Mouse (Mus musculus) hindbrain, embryonic 14.5 days (tissue): ENCODE results near the gene Exoc6b. TPM values are rescaled to one million over a fixed set of nuclear protein-coding genes. Genes with fewer than 3 reads are reported as not detected.

Experiments
- ATAC-seq: fragments of 200-750 bp; cut with Nextera tagmentation; 2 replicates; pipeline ENCODE4 v1.8.0; 2017; ENCODE audit warnings: moderate number of reproducible peaks, mild to moderate bottlenecking, moderate TSS enrichment, moderate library complexity; ENCODE audit not compliant: low FRiP score
- DNase-seq: peaks from one replicate; pipeline ENCODE4 v3.0.0-alpha.2; 2015; ENCODE audit warnings: low spot score
- H3K27ac ChIP-seq: fragments of 300-500 bp; sonication (generic); 2 replicates; pipeline ENCODE4 v1.5.1; 2014; ENCODE audit warnings: mild to moderate bottlenecking, moderate library complexity
- H3K27me3 ChIP-seq: fragments of 300-500 bp; sonication (generic); 2 replicates; pipeline ENCODE4 v1.6.1; 2014; ENCODE audit warnings: mild to moderate bottlenecking, low read length, mixed read lengths; ENCODE audit not compliant: control insufficient read depth, insufficient read depth
- H3K36me3 ChIP-seq: fragments of 300-500 bp; sonication (generic); replicated peaks from 2 replicates; pipeline ENCODE4 v1.6.1; 2014; ENCODE audit not compliant: control insufficient read depth, insufficient read depth
- H3K4me1 ChIP-seq: fragments of 300-500 bp; sonication (generic); replicated peaks from 2 replicates; pipeline ENCODE4 v1.6.1; 2014; ENCODE audit warnings: antibody characterized with exemption, low read length, mixed read lengths; ENCODE audit not compliant: control insufficient read depth, insufficient read depth
- H3K4me2 ChIP-seq: fragments of 300-500 bp; sonication (generic); replicated peaks from 2 replicates; pipeline ENCODE4 v1.6.1; 2014; ENCODE audit warnings: mild to moderate bottlenecking, moderate library complexity
- H3K4me3 ChIP-seq: fragments of 300-500 bp; sonication (generic); replicated peaks from 2 replicates; pipeline ENCODE4 v1.5.1; 2014; ENCODE audit warnings: mild to moderate bottlenecking, low read length
- H3K9ac ChIP-seq: fragments of 300-500 bp; sonication (generic); 2 replicates; pipeline ENCODE4 v1.6.1; 2014
- H3K9me3 ChIP-seq: fragments of 300-500 bp; sonication (generic); 2 replicates; pipeline ENCODE4 v1.6.1; 2016; ENCODE audit warnings: low read length; ENCODE audit not compliant: control insufficient read depth
- WGBS: fragments of 180-500 bp; shearing (Covaris S2); extraction: QIAGEN DNeasy Blood & Tissue Kit; methylation state at CpG from one replicate; pipeline ENCODE4 v1.1.7; 2014; 5-methylcytosine and 5-hydroxymethylcytosine counted together
- polyA plus RNA-seq: library from polyadenylated mRNA; unstranded; fragments of >200 nt; fragmentation: Nextera tagmentation; extraction: Ambion mirVana; gene quantifications from 2 replicates; pipeline ENCODE4 v1.2.1, GENCODE M21; 2014

The Exoc6b gene
- polyA plus RNA-seq, 1 experiment from 2014 or later: 61.7 TPM

DNA sequence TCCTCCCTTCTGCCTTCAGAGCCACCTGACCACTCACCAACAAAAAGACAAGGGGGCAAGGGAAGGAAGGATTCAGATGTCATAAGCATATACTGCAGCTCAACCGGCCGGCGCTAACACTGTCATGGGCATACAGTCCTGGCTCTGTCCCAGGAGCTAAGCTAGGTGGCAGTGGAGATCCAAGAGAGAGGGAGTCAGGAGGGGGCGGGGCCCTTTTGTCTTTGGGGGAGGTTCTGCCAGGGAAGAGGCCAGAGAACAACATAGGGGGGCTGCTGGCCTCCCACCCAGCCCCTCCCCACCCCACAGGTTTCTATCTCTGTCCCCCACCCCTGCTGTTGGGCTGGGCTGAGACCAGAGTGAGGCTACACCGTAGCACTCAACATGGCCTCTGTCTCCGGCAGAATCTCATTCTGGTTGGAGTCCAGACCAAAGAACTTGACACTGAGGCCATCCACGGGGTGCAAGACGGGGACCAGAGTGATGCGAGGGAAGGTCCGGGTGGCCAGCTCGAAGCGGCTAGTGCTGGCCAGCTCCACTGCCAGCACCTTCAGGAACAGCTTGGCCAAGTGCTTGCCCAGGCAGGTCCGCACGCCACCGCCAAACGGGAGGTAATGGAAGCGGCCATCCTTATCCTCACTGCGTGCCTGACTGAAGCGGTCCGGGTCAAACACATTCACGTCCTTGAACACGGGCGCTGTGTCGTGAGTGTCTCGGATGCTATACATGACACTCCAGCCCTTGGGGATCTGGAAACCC, 495.2 kb downstream of the Exoc6b start:
- DNase-seq: peak; percentile 52
- no peaks in the 10 kb centered on the region for H3K36me3 ChIP-seq
- 0 out of 2 replicates have a peak, but pooled peaks cover 12% of the 10 kb centered on the region for H3K27me3 ChIP-seq
- H3K4me2 ChIP-seq: peak overlapping the region; percentile 42
- no peaks in the 10 kb centered on the region for H3K9me3 ChIP-seq
- H3K4me1 ChIP-seq: peaks cover 6% of the 10 kb centered on the region; the same call in 1 of the 2 replicates
- peak; percentile 51; the same call in 1 of the 2 replicates for ATAC-seq
- WGBS: 33% methylated on average over 24 of the region's 25 CpGs
- no peak overlapping the region for H3K9ac ChIP-seq
- 0 out of 2 replicates have a peak overlapping the region, but pooled peaks have one; percentile 5 for H3K4me3 ChIP-seq
- H3K27ac ChIP-seq: no peak overlapping the region

DNA sequence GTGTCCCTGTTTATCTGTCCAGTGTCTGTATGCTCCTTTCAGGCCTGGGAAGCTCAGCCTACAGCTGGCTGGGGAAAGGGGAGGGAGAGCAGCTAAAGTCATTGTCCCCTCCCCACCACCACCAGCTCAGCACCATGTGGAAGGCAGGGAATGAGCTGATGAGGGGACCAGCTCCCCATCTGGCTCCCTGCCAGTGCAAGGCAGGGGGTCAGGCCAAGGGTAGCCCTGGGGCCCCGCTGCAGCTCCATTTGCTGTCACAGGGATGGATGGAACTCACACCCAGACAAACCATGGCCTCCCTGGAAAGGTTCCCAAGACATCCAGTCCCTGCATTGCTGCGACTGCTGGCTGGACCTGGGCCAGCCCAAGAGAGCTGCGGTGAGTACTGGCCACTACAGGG, 499.3 kb downstream of the Exoc6b start:
- Histone ChIP-seq H3K9me3 (no peaks in the 10 kb centered on the region), H3K4me3 (no peak overlapping the region), H3K27ac (no peak overlapping the region), H3K27me3 (no peaks in the 10 kb centered on the region), H3K36me3 (no peaks in the 10 kb centered on the region), H3K4me1 (peaks cover 6% of the 10 kb centered on the region; the same call in 1 of the 2 replicates), H3K4me2 (no peak overlapping the region), H3K9ac (no peak overlapping the region)
- 17% methylated on average over 3 of the region's 3 CpGs for WGBS
- DNase-seq: no peak
- peak; percentile 29; the same call in 1 of the 2 replicates for ATAC-seq

DNA sequence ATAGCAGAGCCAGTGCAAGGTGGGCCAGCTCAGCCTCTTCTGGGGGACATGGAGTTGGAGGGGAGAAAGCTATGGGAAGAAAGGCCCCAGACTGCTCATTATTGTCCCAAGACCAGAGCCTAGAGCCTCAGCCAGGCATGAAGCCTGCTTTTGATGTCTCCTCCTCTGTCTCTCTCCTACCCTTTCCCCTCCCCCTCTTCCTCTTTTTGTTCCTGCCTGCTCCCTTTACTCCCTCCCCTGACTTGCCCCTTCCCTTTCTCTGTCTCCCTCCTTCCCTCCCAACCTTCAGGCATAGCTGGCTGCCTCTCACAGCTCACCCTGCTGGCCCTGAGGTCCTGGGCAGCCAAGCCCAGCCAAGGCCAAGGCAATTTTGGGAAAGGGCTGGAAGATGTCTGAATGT, 499.7 kb downstream of the Exoc6b start:
- ATAC-seq (no peak), DNase-seq (no peak)
- no peak overlapping the region for H3K4me3 ChIP-seq
- no peaks in the 10 kb centered on the region for H3K36me3 ChIP-seq
- no peak overlapping the region for H3K9ac ChIP-seq
- H3K4me1 ChIP-seq: peaks cover 6% of the 10 kb centered on the region; the same call in 1 of the 2 replicates
- no peak overlapping the region for H3K27ac ChIP-seq
- no peaks in the 10 kb centered on the region for H3K27me3 ChIP-seq
- H3K4me2 ChIP-seq: no peak overlapping the region
- H3K9me3 ChIP-seq: no peaks in the 10 kb centered on the region

DNA sequence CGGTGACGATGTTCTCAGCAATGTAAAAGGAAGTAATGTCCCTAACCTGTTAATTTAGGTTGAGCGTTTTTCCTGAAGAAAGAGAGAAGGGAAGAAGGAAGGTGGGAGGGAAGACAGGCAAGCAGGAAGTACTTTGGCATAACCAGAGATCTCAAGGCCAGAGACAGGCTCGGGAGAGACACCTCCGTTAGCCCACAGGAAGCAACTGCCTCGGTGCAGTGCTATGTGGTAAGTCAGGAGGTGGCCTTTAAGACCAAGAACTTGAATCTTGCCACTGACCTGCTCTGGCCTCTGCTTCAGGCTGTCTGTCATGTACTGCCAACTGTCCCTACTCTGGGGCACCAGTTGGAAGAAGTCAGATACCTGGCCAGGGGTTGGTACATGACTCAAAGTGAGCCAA, 500.4 kb downstream of the Exoc6b start:
- ATAC-seq (no peak), DNase-seq (no peak)
- no peaks in the 10 kb centered on the region for H3K9me3 ChIP-seq
- H3K4me1 ChIP-seq: peaks cover 6% of the 10 kb centered on the region; the same call in 1 of the 2 replicates
- H3K27ac ChIP-seq: no peak overlapping the region
- H3K27me3 ChIP-seq: no peaks in the 10 kb centered on the region
- H3K36me3 ChIP-seq: no peaks in the 10 kb centered on the region
- WGBS: 85% methylated on average over 6 of the region's 6 CpGs
- no peak overlapping the region for H3K4me2 ChIP-seq
- H3K4me3 ChIP-seq: no peak overlapping the region
- H3K9ac ChIP-seq: no peak overlapping the region

Other genes starting within 250 kb of the Exoc6b start
- gene Spr, start 68.3 kb upstream of the Exoc6b start, polyA plus RNA-seq: 38.2 and 42.7 TPM in 2 replicates
- gene Emx1, start 117.9 kb upstream of the Exoc6b start, polyA plus RNA-seq: not detected in 2 replicates